Mouse (Mus musculus): ENCODE data around the gene Gorasp1. TPM values are rescaled to one million over a fixed set of nuclear protein-coding genes. Genes with fewer than 3 reads are reported as not detected.

The Gorasp1 gene
- polyA plus RNA-seq, 1 experiment from 2014 or later = 26.5 TPM

DNA sequence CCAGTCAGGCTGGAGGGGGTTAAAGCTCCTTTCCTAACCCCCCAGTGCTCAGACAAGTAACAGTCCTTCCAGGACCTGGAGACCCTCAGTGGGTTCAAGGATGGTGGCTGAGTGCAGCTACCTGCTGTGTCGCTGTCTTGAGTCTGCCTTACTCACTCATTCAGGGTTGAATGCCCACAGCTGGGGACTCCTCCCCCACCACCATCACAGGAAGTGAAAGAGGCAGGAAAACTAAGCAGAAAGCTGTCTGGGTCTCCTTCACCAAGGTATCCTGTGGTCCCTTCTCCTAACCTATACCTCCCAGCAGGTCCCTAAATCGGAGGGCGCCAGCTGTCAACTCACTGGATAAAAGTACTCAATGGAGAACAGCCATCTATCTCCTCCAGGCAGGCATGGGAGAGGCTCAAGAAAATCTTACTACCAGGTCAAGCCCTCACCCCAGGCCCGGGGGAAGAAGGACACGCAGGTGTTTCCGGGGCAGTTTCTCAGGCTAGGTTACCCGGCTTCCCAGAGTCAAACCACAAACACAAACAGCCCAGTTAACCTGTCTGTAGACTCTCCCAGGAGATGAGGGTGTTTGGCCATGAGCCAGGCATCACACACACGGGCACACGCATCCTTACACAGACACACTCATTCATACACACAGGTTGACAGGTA lies 40.9 kb upstream of the Gorasp1 start:
- H3K27ac ChIP-seq = peak overlapping the region; percentile 75
- no peak for DNase-seq (ENCODE audit: low spot score)
- H3K4me3 ChIP-seq = peak overlapping the region; percentile 7; the same call in 1 of the 2 replicates
- H3K27me3 ChIP-seq (ENCODE audit: insufficient read depth, poor library complexity, severe bottlenecking) = no peaks in the 10 kb centered on the region
- peaks cover 70% of the 10 kb centered on the region for H3K4me1 ChIP-seq
- peaks cover 27% of the 10 kb centered on the region for H3K36me3 ChIP-seq
- H3K9me3 ChIP-seq = no peaks in the 10 kb centered on the region
- 53% methylated on average over 9 of the region's 9 CpGs for WGBS

DNA sequence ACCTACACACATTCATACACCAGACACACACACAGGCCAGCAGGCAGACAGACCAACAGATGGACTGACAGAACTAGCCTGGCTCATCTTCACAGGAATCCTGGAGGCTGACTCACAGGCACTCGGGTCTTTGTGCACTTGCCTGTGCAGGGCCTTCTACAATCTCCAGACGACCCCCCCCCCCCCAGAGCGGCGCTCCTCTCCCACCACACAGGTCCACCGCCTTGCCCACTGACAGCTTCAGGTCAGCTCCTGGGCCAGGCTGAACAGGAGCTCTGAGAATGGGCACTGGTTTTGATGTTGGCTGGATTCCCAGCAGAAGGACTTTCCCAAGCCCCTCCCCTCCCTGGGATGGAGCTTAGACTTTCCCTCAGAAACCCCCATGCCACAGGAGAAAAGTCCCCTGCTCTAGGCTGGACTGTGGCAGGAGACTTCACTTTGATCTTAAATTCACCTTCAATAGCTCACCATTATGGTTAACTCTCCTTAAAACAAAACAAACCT lies 40.2 kb upstream of the Gorasp1 start:
- Histone ChIP-seq H3K4me1 (peaks cover 63% of the 10 kb centered on the region), H3K4me3 (peak overlapping the region; percentile 28; the same call in 1 of the 2 replicates), H3K27ac (peak overlapping the region; percentile 75), H3K9me3 (no peaks in the 10 kb centered on the region), H3K27me3 (ENCODE audit: insufficient read depth, poor library complexity, severe bottlenecking) (no peaks in the 10 kb centered on the region), H3K36me3 (peaks cover 33% of the 10 kb centered on the region)
- no peak for DNase-seq (ENCODE audit: low spot score)
- 30% methylated on average over 5 of the region's 5 CpGs for WGBS

DNA sequence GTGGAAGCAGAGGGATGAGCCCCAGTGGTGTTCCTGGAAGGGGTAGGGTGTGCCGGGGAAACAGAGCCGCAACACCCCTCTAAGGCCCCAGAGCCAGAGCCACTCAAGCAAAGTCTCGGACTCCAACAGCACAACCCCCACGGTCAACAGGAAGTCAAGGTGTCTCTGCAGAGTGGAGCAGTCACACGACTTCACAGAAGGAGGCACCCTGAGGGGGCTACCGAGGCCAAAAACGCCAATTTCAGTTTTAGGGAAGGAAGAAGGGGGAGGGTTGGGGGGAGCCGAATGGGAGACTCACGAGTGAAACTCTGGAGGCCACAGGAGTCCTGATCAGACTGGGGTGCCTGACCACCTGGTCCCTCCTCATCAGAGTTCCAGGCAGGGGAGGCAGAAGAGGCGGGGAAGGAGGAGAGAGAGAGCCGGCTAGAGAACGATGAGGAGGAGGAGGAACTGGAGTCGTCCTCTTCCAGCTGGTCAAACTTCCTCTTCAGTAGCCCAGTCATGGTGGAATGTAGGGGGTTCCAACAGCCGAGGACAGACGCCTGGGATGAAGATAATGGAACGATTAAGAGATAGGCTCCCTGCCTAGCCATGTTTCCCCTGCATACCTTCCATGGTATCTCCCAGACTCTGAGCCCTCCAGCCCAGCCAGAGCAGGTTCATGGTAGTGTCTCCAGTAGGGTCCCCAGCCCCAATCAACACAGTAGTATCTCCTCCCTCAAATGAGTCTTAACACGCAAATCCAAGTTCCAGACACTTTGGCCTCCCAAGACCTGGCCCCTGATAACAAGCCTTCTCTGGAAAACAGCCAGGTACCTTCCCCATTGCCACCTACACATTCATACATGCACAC lies 39.6 kb upstream of the Gorasp1 start:
- 26% methylated on average over 17 of the region's 17 CpGs for WGBS
- Histone ChIP-seq H3K9me3 (no peaks in the 10 kb centered on the region), H3K4me1 (peaks cover 56% of the 10 kb centered on the region), H3K27ac (peak overlapping the region; percentile 75), H3K27me3 (ENCODE audit: insufficient read depth, poor library complexity, severe bottlenecking) (no peaks in the 10 kb centered on the region), H3K4me3 (peak overlapping the region; percentile 28), H3K36me3 (peaks cover 40% of the 10 kb centered on the region)
- DNase-seq (ENCODE audit: low spot score) = no peak

DNA sequence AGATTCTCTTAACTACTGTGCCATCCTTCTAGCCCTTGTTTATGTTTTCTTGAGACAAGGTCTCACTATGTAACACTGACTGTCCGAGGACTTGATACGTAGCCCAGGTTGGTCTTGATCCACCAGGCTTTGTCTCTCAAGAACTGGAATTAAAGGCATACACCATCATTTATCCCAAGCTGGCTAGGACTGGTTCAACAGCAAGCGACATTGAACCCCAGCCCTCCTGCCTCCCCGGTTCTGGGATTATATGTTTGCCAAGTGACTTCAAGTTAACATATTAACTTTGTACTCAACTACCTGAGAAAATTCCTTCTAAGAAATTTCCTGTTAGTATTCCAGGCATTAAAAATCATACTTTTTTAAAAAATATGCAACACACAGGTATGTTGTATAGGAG lies 37.9 kb upstream of the Gorasp1 start:
- WGBS = 95% methylated on average over 4 of the region's 4 CpGs
- no peak overlapping the region for H3K27ac ChIP-seq
- H3K4me1 ChIP-seq = peaks cover 55% of the 10 kb centered on the region
- no peak for DNase-seq (ENCODE audit: low spot score)
- H3K4me3 ChIP-seq = no peak overlapping the region
- peaks cover 53% of the 10 kb centered on the region for H3K36me3 ChIP-seq
- H3K9me3 ChIP-seq = no peaks in the 10 kb centered on the region
- H3K27me3 ChIP-seq (ENCODE audit: insufficient read depth, poor library complexity, severe bottlenecking) = no peaks in the 10 kb centered on the region

DNA sequence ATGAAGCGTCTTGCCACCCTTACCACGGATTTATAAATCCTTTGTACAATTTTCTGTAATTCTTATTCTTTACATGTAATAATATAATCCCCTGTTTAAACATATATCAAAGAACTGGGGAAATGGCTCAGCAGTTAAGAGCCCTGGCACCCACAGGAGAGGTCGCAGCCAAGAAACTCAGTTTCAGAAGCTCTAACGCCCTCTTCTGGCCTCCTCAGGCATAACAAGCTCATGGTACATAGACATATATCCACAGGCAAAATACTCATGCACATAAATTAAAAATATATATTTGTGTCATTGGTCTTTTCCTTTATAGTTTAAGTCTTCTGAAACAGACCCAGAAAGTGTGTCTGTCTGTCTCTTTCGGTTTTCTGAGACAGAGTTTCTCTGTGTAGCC lies 37.2 kb upstream of the Gorasp1 start:
- 77% methylated on average over 5 of the region's 5 CpGs for WGBS
- no peak for DNase-seq (ENCODE audit: low spot score)

DNA sequence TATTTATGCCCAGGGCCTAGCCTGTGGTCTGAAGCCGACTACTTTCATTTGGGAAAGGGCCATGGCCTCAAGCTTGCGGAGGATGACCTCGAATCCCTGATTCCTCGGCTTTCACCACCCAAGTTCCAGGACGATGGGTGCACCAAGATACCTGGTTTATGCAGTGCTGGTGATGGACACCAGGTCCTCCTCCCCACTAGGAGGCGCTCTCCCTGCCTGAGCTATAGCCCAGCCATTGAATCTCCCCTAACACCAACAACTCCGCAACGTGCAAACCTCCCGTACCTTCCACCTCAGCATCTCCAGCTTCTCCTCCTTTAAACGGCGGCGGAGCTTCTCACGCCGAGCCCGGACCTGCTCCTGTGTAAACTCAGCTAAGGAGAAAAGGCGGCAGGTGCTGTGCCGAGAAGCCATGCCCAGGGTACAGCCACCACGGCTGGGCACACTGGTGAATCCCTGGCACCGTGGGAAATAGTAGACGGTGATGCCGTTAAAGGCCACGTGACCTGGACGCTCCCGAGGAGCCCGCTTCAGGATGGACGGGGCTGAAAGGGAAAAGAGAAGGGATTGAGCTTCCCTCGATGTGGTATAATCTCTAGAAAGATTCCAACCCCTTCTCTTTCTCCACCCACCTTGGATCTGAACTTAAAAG lies 36.6 kb upstream of the Gorasp1 start:
- 91% methylated on average over 27 of the region's 27 CpGs for WGBS
- no peak overlapping the region for H3K4me3 ChIP-seq
- H3K27me3 ChIP-seq (ENCODE audit: insufficient read depth, poor library complexity, severe bottlenecking) = no peaks in the 10 kb centered on the region
- peaks cover 53% of the 10 kb centered on the region for H3K36me3 ChIP-seq
- DNase-seq (ENCODE audit: low spot score) = no peak
- no peaks in the 10 kb centered on the region for H3K9me3 ChIP-seq
- peaks cover 46% of the 10 kb centered on the region for H3K4me1 ChIP-seq
- no peak overlapping the region for H3K27ac ChIP-seq

More for the DNA sequence above, 37.2 kb upstream of the Gorasp1 start:
- no peaks in the 10 kb centered on the region for H3K27me3 ChIP-seq (ENCODE audit: insufficient read depth, poor library complexity, severe bottlenecking)
- H3K4me1 ChIP-seq = peaks cover 52% of the 10 kb centered on the region
- no peak overlapping the region for H3K4me3 ChIP-seq
- H3K27ac ChIP-seq = no peak overlapping the region
- H3K9me3 ChIP-seq = no peaks in the 10 kb centered on the region
- H3K36me3 ChIP-seq = peaks cover 53% of the 10 kb centered on the region

DNA sequence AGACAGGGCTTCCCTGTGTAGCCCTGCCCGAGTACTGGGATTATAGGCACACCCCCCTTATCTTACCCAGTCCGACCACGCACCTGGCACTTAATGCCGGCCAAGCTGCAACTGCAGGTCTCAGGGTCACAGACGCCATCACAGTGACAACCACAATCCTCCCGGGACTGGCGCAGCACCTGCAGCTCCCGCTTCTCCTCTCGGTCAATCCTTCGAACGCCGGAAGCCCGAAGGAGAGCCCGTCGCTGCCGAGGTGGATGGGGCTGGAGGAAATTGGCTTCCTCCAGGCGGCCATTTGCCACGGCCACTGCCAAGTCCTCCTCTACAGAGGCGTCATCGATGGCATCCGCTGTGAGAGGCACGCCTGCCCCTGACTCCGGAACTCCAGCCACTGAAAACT lies 35.9 kb upstream of the Gorasp1 start:
- no peaks in the 10 kb centered on the region for H3K9me3 ChIP-seq
- no peaks in the 10 kb centered on the region for H3K27me3 ChIP-seq (ENCODE audit: insufficient read depth, poor library complexity, severe bottlenecking)
- DNase-seq (ENCODE audit: low spot score) = no peak
- H3K27ac ChIP-seq = no peak overlapping the region
- WGBS = 93% methylated on average over 23 of the region's 23 CpGs
- peaks cover 53% of the 10 kb centered on the region for H3K36me3 ChIP-seq
- H3K4me3 ChIP-seq = no peak overlapping the region
- peaks cover 39% of the 10 kb centered on the region for H3K4me1 ChIP-seq

DNA sequence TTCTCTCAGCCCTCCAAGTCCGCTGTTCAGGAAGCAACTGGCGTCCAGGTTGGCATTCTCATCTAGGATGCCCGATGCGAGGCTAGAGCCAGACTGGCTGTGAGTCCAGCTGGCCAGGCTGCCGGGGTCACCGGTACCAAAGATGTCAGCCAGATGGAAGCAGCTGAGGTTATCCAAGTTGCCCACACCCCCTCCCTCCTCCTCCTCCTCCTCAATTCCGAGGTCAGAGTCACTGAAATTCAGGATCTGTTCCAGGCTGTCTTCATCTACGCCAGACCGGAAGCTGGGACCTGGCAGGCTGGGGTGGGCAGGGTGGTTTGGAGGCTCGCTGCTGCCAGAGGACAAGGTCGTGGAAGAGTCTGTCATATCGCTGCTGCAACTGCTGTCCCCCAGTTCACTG lies 35.2 kb upstream of the Gorasp1 start:
- H3K4me3 ChIP-seq = no peak overlapping the region
- 86% methylated on average over 12 of the region's 12 CpGs for whole genome bisulfite sequencing
- peaks cover 37% of the 10 kb centered on the region for H3K4me1 ChIP-seq
- H3K36me3 ChIP-seq = peaks cover 53% of the 10 kb centered on the region
- H3K27me3 ChIP-seq (ENCODE audit: insufficient read depth, poor library complexity, severe bottlenecking) = no peaks in the 10 kb centered on the region
- H3K9me3 ChIP-seq = no peaks in the 10 kb centered on the region
- no peak overlapping the region for H3K27ac ChIP-seq
- no peak for DNase-seq (ENCODE audit: low spot score)

DNA sequence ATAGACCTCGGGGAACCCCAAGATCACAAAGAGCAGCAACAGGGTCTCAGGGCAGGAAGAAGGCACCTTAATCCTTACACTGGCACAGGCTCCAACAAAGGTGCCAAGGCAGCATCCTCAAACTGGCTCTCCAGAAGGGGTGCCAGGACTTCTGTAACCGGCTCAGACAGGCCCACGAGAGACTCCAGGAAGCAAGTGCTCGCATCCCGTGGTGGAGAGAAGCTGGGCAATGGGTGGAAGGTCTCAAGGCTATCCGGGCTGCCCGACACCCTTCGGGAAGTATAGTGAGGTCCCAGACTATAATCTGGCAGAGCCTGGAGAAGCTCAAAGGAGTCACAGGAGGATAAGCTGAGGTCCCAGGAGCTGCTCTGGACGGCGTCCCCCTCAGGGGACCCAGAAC lies 34.8 kb upstream of the Gorasp1 start:
- no peak overlapping the region for H3K27ac ChIP-seq
- H3K27me3 ChIP-seq (ENCODE audit: insufficient read depth, poor library complexity, severe bottlenecking) = no peaks in the 10 kb centered on the region
- no peaks in the 10 kb centered on the region for H3K9me3 ChIP-seq
- 92% methylated on average over 10 of the region's 10 CpGs for WGBS
- DNase-seq (ENCODE audit: low spot score) = no peak
- peaks cover 37% of the 10 kb centered on the region for H3K4me1 ChIP-seq
- H3K4me3 ChIP-seq = no peak overlapping the region
- H3K36me3 ChIP-seq = peaks cover 53% of the 10 kb centered on the region

DNA sequence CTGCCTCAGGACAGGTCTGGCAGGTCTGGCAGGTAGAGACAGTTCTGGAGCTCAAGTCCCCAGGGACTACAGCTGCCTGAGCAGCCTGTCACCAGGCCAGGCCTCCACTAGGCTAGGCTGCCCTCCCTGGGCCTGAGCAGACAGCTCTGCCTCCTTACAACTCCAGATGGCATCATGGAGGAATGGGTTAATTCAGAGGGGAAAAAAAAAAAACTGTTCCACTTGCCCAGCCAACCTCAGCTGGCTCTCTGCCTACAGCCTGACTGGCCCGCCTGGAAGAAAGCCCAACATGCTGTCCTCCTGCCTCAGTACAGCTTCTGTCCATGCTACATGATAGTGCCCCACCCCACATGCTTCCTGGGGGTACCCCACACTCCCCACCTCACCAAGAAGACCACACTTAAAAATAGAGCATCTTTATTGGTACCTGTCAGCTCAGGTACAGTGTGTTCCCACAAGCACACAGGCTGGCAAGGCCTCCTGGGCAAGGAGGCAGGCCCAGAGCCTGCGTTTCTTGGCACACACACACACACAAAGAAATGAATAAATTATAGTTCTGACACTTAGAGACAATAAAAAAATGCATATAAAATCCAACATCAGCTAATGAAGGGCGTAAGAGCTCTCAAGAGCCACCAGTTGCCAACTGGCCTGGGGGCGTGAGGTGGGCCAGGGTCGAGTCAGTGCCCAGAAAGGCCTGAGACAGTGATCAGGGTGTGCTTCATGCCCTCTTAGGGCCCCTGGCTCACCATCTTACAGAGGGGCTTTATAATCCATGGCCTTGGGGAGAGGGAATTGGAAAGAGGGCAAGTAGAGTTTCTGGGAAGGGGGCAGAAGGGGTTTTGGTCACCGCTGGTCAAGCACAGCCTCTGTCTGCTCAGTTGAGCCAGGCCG lies 33.6 kb upstream of the Gorasp1 start:
- Histone ChIP-seq H3K4me3 (no peak overlapping the region), H3K27me3 (ENCODE audit: insufficient read depth, poor library complexity, severe bottlenecking) (no peaks in the 10 kb centered on the region), H3K9me3 (no peaks in the 10 kb centered on the region), H3K4me1 (peaks cover 27% of the 10 kb centered on the region), H3K36me3 (peaks cover 47% of the 10 kb centered on the region), H3K27ac (0 out of 2 replicates have a peak overlapping the region, but pooled peaks have one; percentile 52)
- DNase-seq (ENCODE audit: low spot score) = no peak
- 83% methylated on average over 7 of the region's 7 CpGs for WGBS

DNA sequence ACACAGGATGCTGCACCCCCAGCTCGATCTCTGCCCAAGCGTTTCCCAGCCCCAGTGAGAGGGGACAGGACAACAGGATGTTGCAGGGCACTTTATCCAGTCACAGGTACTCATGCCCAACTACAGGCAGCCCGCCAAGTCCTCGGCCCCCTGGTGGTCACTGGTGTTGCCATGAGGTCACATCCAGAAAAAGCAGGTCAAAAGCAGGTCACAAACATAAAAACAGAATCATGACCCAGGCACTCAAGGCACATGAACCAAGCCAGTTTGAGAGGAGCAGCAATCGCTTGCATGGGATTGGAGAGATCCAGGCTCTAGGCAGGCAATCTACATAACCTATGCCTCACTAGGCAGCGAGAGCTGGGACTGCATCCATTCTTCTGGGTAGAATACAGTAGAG lies 32.9 kb upstream of the Gorasp1 start:
- Histone ChIP-seq H3K4me3 (no peak overlapping the region), H3K4me1 (peaks cover 27% of the 10 kb centered on the region), H3K27me3 (ENCODE audit: insufficient read depth, poor library complexity, severe bottlenecking) (no peaks in the 10 kb centered on the region), H3K36me3 (peaks cover 45% of the 10 kb centered on the region), H3K27ac (0 out of 2 replicates have a peak overlapping the region, but pooled peaks have one; percentile 52), H3K9me3 (no peaks in the 10 kb centered on the region)
- DNase-seq (ENCODE audit: low spot score) = no peak
- 38% methylated on average over 6 of the region's 6 CpGs for WGBS

DNA sequence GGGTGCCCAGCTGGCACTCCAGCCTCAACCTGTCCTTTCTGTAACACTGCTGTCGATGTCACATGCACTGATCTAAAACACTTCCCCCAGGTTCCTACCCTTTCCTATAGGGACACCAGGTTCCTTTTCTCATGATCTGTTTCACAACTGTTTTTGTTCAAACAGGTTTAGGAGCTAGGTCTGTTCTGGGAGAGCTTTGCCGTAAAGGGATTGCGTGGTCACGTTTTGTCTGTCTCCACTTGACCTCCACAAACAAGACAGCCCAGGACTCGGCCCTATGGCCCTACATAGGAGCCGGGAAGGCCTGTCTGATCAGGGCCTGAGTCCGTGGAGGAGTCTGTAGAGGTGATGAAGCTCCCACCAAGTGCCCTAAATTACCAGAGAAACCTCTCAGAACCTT lies 32.4 kb upstream of the Gorasp1 start:
- WGBS = 74% methylated on average over 7 of the region's 7 CpGs
- Histone ChIP-seq H3K27ac (0 out of 2 replicates have a peak overlapping the region, but pooled peaks have one; percentile 52), H3K9me3 (no peaks in the 10 kb centered on the region)

More for the DNA sequence above, 32.4 kb upstream of the Gorasp1 start:
- no peak for DNase-seq (ENCODE audit: low spot score)
- peaks cover 41% of the 10 kb centered on the region for H3K36me3 ChIP-seq
- no peak overlapping the region for H3K4me3 ChIP-seq
- H3K27me3 ChIP-seq (ENCODE audit: insufficient read depth, poor library complexity, severe bottlenecking) = no peaks in the 10 kb centered on the region
- H3K4me1 ChIP-seq = peaks cover 27% of the 10 kb centered on the region

All from heart, embryonic 10.5 days (tissue).